Mouse (Mus musculus) T-helper 2 cell (primary cell): ENCODE data around the gene Tmem52.
"Not testable (repeated sequence)": the region's sequence is repeated elsewhere in the genome, so short reads cannot be mapped to it uniquely, and the experiment has no call there.

Experiments
- in situ Hi-C: fragments of 300-600 bp; cut with MboI, MseI; formaldehyde crosslinking; loops from one replicate; pipeline ENCODE4 v1.15.1; 2025; ENCODE audit warnings: high pct_unique_total_duplicates

Gene Tmem52

GRCm38 (mm10) chr4:155468952-155469351, at the start of gene Tmem52:
TSS of gene Tmem52 (plus strand) at chr4:155469114.
- in situ Hi-C loops, result no loop called here

- in situ Hi-C loops, result no loop called here
These were observed 48.8 kb upstream of the Tmem52 start for GRCm38 (mm10) chr4:155420137-155420536.

GRCm38 (mm10) chr4:155421412-155422370, 47.2 kb upstream of the Tmem52 start:
- in situ Hi-C loops, result not testable (repeated sequence)

- in situ Hi-C loops, result no loop called here
These were observed 44.9 kb upstream of the Tmem52 start for GRCm38 (mm10) chr4:155423988-155424387.

GRCm38 (mm10) chr4:155426272-155426671, 42.6 kb upstream of the Tmem52 start:
- in situ Hi-C loops, result no loop called here

- in situ Hi-C loops, result no loop called here
These were observed 40.5 kb upstream of the Tmem52 start for GRCm38 (mm10) chr4:155428442-155428841.

GRCm38 (mm10) chr4:155429202-155429601, 39.7 kb upstream of the Tmem52 start:
- in situ Hi-C loops, result no loop called here

GRCm38 (mm10) chr4:155432358-155432757, 36.6 kb upstream of the Tmem52 start:
- in situ Hi-C loops, result no loop called here

- in situ Hi-C loops, result no loop called here
These were observed 34.9 kb upstream of the Tmem52 start for GRCm38 (mm10) chr4:155433993-155434392.

GRCm38 (mm10) chr4:155442808-155443207, 26.1 kb upstream of the Tmem52 start:
- in situ Hi-C loops, result no loop called here

- in situ Hi-C loops, result no loop called here
These were observed 17.3 kb upstream of the Tmem52 start for GRCm38 (mm10) chr4:155451597-155451996.

- in situ Hi-C loops, result no loop called here
These were observed 10.3 kb upstream of the Tmem52 start for GRCm38 (mm10) chr4:155458575-155458974.

- in situ Hi-C loops, result no loop called here
These were observed 5.9 kb upstream of the Tmem52 start for GRCm38 (mm10) chr4:155463050-155463449.

GRCm38 (mm10) chr4:155463611-155464010, 5.3 kb upstream of the Tmem52 start:
- in situ Hi-C loops, result no loop called here

- in situ Hi-C loops, result no loop called here
These were observed 4.9 kb upstream of the Tmem52 start for GRCm38 (mm10) chr4:155464061-155464460.

GRCm38 (mm10) chr4:155465607-155466006, 3.3 kb upstream of the Tmem52 start:
- in situ Hi-C loops, result no loop called here

GRCm38 (mm10) chr4:155466080-155466479, 2.8 kb upstream of the Tmem52 start:
- in situ Hi-C loops, result no loop called here

- in situ Hi-C loops, result no loop called here
These were observed 1.5 kb upstream of the Tmem52 start for GRCm38 (mm10) chr4:155467237-155468010.

- in situ Hi-C loops, result no loop called here
These were observed 812 bp downstream of the Tmem52 start for GRCm38 (mm10) chr4:155469590-155470262.

GRCm38 (mm10) chr4:155470263-155470953, 1.5 kb downstream of the Tmem52 start:
- in situ Hi-C loops, result no loop called here

GRCm38 (mm10) chr4:155470997-155471396, 2.1 kb downstream of the Tmem52 start:
- in situ Hi-C loops, result no loop called here
